Mouse (Mus musculus) embryo, embryonic 9.5 days (tissue): Measurements from ENCODE around the gene Smg6.

Experiments used
- DNase-seq: peaks from one replicate; pipeline ENCODE4 v3.0.0-alpha.2; 2017; ENCODE audit errors: extremely low spot score

Gene Smg6

GRCm38 (mm10) chr11:75190905-75191441, 265.4 kb downstream of the Smg6 start, which contains the start of gene Dph1:
TSS of gene Dph1 (minus strand) at chr11:75191241.
- no peak for DNase-seq

GRCm38 (mm10) chr11:75191841-75192240, 266.2 kb downstream of the Smg6 start:
- DNase-seq = no peak

GRCm38 (mm10) chr11:75192336-75193214, 267.0 kb downstream of the Smg6 start:
- peak; percentile 76 for DNase-seq

GRCm38 (mm10) chr11:75193256-75194071, 267.8 kb downstream of the Smg6 start, which contains the start of gene Rtn4rl1:
TSS of gene Rtn4rl1 (plus strand) at chr11:75193783.
- DNase-seq = no peak

- DNase-seq = no peak
These were observed 268.7 kb downstream of the Smg6 start for GRCm38 (mm10) chr11:75194121-75194849.

GRCm38 (mm10) chr11:75194850-75195461, 269.3 kb downstream of the Smg6 start:
- peak; percentile 69 for DNase-seq

GRCm38 (mm10) chr11:75196131-75196530, 270.5 kb downstream of the Smg6 start:
- no peak for DNase-seq

GRCm38 (mm10) chr11:75197956-75198355, 272.3 kb downstream of the Smg6 start:
- no peak for DNase-seq

- DNase-seq = no peak
These were observed 273.2 kb downstream of the Smg6 start for GRCm38 (mm10) chr11:75198792-75199191.

GRCm38 (mm10) chr11:75199951-75200350, 274.3 kb downstream of the Smg6 start:
- no peak for DNase-seq

GRCm38 (mm10) chr11:75200935-75201334, 275.3 kb downstream of the Smg6 start:
- no peak for DNase-seq

- no peak for DNase-seq
These were observed 276.1 kb downstream of the Smg6 start for GRCm38 (mm10) chr11:75201721-75202120.

GRCm38 (mm10) chr11:75203926-75204325, 278.3 kb downstream of the Smg6 start:
- DNase-seq = no peak

- no peak for DNase-seq
These were observed 278.8 kb downstream of the Smg6 start for GRCm38 (mm10) chr11:75204472-75204871.

- no peak for DNase-seq
These were observed 280.7 kb downstream of the Smg6 start for GRCm38 (mm10) chr11:75206347-75206746.

- DNase-seq = no peak
These were observed 283.7 kb downstream of the Smg6 start for GRCm38 (mm10) chr11:75209363-75209762.

- DNase-seq = no peak
These were observed 284.5 kb downstream of the Smg6 start for GRCm38 (mm10) chr11:75210093-75210492.

- DNase-seq = no peak
These were observed 285.1 kb downstream of the Smg6 start for GRCm38 (mm10) chr11:75210755-75211154.

- DNase-seq = no peak
These were observed 286.5 kb downstream of the Smg6 start for GRCm38 (mm10) chr11:75212031-75212667.

GRCm38 (mm10) chr11:75212876-75213275, 287.3 kb downstream of the Smg6 start:
- DNase-seq = no peak
